Mouse (Mus musculus) spleen, adult 2 months (tissue): ENCODE results near the gene Fam163b.

Experiments
- CTCF ChIP-seq: fragments of 200-500 bp; IDR thresholded peaks from 2 replicates; pipeline ENCODE4 v1.5.1; 2011; ENCODE audit warnings: mild to moderate bottlenecking, inconsistent platforms; ENCODE audit not compliant: insufficient read depth, insufficient read length, insufficient replicate concordance; ENCODE audit errors: extremely low read depth
- POLR2A ChIP-seq: fragments of 200-500 bp; IDR thresholded peaks from 2 replicates; pipeline ENCODE4 v1.6.1; 2011; ENCODE audit warnings: low read depth, low read length, inconsistent platforms

DNA sequence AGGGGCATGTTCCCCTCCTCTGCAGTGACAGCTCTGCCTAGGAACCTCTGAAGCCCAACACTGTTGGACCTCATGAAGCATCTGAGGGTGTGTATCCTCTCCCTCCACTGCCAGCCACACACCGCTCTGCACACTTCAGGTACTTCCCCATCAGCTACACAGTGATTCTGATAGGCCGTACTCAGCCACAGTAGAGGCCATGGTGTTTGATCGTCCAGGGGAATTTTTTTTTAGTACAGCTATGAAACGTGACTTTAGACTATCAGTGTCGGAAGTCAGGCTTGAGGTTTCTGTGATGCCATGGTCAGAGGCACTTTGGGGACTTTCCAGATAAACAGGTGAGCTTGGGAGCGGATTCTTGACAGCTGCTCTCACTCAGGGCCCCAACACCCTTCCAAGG, 45.2 kb upstream of the Fam163b start:
- TF ChIP-seq POLR2A (no peak), CTCF (no peak)
